Mouse (Mus musculus) ZHBTc4 (cell line): Measurements from ENCODE around the gene Abhd12b.

Experiments used
- DNase-seq: peaks from one replicate; pipeline ENCODE4 v3.0.0-alpha.2; 2011; ENCODE audit warnings: low read depth, low spot score

Gene Abhd12b

DNA sequence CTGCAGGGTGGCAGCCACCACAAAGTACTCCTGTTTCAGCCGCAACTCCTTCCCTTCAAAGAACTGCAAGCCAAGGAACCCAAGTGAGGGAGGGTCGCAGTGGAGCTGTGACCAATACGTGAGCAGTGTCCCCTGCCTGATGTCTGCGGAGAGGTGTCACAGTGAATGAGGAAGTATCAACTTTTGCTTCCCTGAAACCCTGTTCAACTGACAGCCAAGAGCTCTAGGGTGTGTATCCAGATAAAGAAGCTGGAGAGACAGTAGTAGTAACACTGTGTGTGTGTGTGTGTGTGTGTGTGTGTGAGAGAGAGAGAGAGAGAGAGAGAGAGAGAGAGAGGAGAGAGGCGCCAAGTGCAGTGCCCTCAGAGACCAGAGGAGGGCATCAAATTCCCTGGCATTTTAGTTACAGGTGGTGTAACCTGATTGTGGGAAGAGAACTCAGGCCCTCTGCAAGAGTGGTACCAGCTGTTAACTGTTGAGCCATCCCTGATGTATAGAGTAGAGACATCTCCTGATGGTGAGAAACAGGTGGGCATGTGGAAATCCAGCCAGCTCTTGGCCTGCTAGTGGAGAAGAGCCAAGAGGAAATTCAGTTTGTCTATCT, 48.1 kb downstream of the Abhd12b start:
- DNase-seq, result peak; percentile 24

DNA sequence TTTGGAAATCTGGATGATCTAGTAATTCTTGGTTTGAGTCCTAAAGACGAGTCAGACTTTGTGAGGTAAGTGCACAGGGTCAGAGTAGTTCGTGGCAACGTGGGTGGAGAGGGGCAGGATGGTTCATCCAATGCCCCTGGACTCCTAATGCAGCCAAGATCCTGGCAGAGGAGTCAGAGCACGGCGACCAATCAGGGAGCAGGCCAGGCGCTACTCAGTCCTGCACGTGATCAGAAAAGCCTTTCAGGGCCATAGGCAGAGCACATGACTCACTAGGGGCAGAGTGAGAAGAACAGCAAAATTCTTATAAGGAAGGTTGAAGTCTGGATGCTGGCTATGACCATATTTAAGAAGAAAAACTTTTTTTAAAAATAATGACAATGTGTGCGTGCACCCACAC, 50.5 kb downstream of the Abhd12b start:
- DNase-seq, result no peak

DNA sequence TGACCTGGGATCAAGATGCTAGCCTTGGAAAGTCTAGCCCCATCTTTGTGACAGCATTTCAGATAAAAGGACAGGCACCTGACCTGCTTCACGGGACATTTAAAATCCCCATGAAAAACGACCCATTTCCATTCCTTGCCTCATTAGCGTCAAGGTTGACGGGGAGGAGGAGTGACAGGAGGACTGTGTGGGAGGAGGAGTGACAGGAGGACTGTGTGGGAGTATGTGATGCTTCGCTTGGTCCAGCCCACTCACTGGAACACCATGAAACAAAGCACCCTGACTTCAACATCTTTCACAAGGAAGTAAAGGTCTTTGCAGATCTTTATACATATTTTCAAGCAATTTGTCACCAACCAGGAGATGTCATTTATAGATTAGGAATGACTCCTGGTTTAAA, 54.3 kb downstream of the Abhd12b start:
- no peak for DNase-seq

DNA sequence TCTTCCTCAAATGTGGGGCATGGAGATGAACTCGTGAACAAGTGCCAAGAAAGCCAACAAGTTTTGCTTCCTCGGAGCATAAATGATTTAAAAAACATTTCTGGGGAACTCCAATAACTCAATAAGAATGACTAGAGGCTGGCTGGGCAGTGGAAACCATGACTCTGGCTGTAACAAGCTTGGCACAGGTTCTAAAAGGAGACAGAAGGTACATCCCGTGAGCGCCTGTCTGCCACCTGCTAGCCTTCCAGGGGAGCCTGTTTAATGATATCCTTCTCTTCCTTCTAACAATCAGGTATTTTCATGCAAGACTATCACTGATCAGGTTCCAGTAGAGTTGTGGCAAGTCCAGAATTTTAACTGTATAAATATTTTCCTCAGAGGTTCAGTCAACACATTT, 58.6 kb downstream of the Abhd12b start:
- no peak for DNase-seq

DNA sequence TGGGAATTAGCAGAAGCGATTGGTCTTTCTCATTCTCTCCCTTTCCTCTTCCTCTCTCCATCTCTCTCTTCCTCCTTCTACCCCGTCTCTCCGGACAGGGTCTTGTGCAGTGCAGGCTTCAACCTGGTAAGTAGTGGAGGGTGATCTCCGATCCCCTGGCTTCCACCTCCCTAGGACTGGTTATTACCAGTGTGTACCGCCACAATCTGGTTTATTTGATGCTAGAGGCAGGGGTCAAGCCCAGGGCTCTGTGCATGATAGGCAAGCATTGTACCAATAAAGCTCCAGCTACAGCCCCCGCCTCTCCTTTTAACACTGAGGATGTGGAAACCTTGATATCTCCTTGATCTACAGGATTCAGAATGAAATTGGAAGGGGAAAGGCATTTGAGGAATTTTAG, 59.7 kb downstream of the Abhd12b start:
- peak; percentile 69 for DNase-seq

DNA sequence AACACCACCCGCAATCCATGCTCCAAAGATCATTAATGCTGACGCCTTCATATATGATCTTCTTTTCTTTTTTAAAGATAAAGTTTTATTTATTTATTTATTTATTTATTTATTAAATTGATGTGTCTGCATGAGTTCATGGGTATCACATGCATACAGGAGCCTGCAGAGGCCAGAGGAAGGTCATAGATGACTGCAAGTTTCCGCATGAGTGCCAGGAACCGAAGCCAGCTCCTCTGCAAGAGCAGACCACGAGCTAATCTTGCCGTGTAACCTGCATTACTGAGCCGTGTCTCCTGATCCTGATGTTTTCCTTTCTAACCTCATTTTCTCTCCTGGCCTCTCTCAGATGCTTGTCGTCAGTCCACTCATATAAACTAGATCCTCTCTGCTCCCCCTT, 60.3 kb downstream of the Abhd12b start:
- no peak for DNase-seq

DNA sequence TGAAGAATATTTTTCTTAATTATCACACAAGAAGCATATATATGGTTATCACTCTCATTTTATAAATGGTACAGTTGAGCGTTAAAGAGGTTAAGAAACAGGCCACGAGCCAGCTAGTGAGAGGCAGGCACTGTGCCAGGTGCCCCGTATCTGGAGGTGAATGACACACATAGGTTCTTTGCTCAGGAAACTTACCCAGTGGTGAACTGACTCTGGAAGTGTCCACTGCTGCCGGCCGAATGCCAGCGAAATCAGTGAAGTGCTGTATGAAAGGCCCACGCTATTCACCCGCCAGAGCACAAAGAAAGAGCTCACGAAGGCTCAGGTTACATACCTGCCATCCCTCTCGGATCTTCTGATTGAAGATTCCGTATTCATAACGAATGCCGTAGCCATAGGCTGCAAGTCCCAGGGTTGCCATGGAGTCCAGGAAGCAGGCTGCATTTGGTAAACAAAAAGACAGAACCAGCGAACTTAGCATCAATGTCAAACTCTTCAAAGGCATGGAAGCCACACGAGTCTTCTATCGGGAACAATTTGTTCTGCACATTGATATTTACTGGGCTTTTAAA, 62.4 kb downstream of the Abhd12b start:
- DNase-seq, result peak; percentile 31

DNA sequence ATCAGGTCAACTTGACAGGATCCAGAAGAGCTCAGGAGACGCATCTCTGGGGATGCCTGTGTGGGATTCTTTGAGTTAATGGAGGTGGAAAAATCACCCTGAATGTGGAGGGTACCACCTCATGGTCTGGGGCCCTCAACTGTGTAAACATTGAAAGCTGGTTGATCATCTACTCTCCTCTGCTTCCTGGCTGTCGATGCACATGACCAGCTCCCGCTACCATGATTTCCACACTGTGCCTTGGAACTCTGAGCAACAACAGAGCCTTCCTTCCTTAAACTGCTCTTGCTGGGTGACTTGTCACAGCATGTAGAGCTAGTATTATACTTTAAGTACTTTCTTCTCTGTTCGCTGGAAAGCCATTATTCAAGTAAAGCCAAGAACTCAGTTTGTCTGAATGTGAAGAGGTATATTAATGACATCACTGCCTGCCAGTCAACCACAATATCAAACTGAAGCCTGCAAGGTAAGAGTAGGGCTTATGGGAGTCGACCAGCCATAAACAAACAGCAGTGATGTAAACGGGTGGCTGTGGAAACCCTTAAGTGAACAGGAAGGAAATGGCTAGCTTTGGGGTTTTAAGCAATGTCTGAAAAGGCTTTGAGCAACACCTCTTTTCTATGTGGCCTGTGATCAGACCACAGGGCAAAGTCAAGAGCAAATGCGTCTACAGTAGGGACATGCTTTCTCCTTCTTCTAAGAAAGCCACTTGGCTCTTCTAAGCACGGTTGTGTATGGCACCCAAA, 65.0 kb downstream of the Abhd12b start:
- DNase-seq, result no peak

DNA sequence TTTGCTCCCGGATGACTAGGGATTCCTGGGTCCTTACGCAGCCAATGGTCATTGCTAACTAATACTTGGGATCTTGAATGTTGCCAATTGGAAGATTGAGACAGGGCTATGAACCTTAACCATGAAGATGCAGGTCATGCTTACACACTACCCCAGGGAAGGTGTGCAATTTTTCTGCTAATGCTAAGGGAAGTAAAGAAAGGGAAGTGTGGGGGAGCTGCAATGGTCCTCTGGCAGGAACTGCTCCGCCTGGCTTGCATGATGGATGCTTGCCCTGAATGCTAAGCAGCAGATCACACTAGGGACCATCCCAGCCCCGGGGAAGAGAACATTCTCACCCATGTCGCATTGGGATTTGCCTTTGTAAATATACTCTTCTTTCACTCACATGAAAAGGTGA, 67.5 kb downstream of the Abhd12b start:
- DNase-seq, result no peak

DNA sequence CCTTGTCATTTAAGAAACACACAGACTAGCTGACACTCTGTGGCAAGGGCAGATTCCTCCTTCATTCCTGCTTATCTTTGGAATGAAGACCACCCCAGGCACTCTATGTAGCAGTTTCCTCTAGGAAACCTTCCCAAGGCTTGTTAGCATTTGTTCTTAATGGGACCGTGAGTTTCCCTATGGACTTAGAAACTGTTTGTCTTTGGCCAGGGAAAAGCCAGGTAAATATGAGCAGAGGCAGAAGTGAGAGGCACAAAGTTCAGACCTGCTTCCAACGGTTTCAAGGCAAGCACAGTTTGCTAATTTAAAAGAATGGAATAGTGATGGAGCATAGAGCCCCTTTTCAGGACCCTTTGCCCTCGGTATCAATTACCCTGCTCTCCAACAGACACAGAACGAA, 69.4 kb downstream of the Abhd12b start:
- peak; percentile 16 for DNase-seq

DNA sequence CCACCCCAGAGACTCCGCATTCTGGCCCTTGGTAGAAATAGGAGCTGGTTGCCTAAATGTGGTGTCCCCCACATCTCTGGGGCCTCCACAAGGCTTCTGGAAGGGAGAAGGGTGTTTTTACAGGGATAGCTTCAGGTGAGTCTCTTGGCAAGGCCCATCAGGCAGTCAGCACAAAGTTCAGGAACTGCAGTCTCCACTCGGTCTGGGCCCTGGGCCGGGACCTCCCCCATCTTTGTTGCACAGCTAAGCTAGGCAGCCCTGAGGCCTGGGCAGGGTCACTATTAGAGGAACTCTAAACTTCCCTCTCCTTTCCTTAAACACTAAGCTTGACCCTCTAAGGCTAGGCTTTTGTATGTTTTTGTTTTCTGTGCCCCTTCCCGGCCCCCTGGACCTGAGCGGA, 72.7 kb downstream of the Abhd12b start:
- peak; percentile 16 for DNase-seq

DNA sequence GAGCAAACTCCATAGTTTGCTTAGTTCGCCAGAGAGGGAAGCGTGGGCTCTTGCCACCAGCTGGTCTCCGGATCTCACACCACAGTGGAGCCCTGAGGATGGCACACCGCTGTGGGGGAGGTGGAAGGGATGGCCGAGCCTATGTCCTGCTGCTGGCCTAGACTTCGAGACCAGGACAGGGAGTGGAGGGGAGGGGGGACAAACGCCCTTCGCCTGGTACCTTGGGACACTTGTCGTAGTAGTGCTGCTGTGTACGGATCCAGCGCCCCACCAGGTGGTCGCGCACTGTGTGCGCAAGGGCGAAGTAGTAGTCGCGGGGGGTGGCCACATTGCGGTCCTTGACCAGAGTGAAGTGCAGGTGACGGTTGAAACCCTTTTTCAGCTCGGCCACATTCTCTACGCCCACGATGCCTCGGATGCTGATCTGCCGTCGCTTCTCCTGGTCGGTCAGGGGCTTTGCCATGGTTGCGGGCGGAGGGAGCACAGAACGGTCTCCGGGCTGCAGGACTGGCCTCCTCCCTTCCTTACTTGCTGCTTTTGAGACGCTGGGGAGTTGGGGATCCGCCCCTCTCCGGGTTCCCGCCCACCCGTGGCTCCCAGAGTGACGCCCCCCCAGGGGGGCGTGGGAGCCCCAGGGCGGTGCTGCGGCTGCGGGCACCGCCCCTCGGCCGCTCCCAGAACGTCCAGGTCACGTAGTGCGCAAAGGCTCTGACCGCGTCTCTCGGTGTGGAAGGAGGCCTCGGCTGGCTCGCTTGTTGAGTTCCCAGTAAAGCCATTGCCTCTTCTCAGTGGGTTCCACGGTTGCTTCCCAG, 73.4 kb downstream of the Abhd12b start:
- peak; percentile 93 for DNase-seq

DNA sequence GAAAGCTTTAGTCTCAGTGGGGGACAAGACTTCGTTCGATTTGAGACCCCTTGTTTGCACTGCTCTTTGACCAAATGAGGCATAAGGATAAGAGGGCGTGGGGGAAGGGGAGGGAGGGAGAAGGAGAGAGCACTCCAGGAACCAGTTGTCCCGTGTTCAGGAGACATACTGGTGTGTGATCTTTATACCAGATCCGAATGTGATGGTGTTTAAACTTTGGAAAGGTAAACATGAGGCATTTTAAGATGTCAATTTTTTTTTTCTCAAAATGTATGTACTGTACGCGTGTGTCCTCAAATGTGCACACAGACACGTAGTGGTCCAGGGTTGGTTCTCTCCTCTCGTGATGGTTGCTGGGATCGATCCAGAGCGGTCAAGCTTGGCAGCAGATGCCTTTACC, 74.2 kb downstream of the Abhd12b start:
- peak; percentile 12 for DNase-seq

DNA sequence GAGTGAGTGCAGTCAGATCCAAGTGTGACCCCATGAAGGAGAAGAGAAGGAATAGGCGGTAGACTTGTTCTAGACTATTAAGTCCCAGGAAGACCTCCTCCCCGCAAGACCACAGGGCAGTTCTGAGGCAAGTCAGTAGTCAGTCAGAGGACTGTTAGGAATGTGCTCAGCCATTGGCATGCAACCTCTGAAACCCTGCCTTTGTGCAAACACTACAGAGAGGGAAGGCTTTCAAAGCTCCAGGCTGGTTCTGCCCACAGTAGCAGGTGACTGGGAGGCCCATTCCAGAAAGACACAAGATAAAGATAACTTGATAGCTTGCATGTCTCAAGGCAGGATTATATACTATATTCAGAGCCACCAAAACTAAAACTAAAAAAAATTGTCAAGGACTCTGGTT, 77.4 kb downstream of the Abhd12b start, which contains the start of gene Pygl:
Gene Pygl, minus strand, starts transcription at position 195 of the 400 bp plus-strand sequence.
- DNase-seq, result no peak

DNA sequence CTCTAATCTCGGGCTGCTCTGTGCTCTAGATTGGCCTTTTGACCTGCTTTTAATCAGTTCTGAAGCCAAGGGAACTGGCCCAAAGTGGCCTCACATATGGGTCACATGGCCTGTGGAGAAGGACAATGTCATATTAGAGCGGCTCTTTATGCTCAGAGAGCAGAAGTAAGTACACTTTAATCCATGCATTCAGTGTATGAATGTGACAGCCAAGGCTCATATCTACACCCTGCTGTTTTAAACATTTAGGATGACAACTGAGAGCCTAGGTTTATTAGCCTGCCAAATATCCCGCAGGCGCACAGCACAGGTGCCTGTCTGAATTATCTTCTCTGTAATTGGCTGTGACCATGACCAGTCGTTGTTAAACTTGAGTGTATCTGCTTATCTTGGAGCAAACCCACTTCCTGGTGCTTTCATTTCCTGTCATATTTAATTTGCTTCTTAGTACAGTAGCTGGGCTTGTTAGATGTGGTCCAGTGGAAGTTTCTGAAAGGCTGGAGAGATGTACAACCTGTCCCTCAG, 78.1 kb downstream of the Abhd12b start:
- no peak for DNase-seq
